Mouse (Mus musculus): ENCODE measurements at regions not wholly inside any gene's neighbourhood (a gene's known extent, or its start where the extent isn't known, plus 50 kb on each side); places are given as distances from the start of the nearest gene placed in this dataset.

- Histone ChIP-seq H3ac (ENCODE audit: control insufficient read depth, insufficient read length, low read depth) (no peak overlapping the region), H3K79me3 (ENCODE audit: low read depth) (no peaks in the 10 kb centered on the region), H3K79me2 (ENCODE audit: control insufficient read depth, insufficient read depth) (no peaks in the 10 kb centered on the region), H3K27me3 (ENCODE audit: control insufficient read depth, insufficient read depth, insufficient read length) (peaks cover 10% of the 10 kb centered on the region), H3K36me3 (ENCODE audit: control insufficient read depth, insufficient read depth) (no peaks in the 10 kb centered on the region), H3K4me3 (ENCODE audit: insufficient read depth, poor library complexity, severe bottlenecking) (no peak overlapping the region)
- no peak for TF ChIP-seq MAX (IDR thresholded peaks at IDR 0.05)
- TF ChIP-seq FOSL1 (IDR thresholded peaks at IDR 0.05; ENCODE audit: insufficient read depth, low read length, poor library complexity, severe bottlenecking), result no peak
- TF ChIP-seq CTCF (IDR thresholded peaks at IDR 0.05; ENCODE audit: control insufficient read depth, insufficient read depth, insufficient read length), result no peak
- TF ChIP-seq MYOG (IDR thresholded peaks at IDR 0.05; ENCODE audit: control insufficient read depth, extremely low read depth, insufficient read length), result no peak
- TF ChIP-seq USF1 (IDR thresholded peaks at IDR 0.05; ENCODE audit: low read depth), result no peak
- no peak for TF ChIP-seq MYOD1 (IDR thresholded peaks at IDR 0.05; ENCODE audit: control insufficient read depth, insufficient read length, low read depth)
- TF ChIP-seq CEBPB (IDR thresholded peaks at IDR 0.05; ENCODE audit: low read depth), result no peak
Observed at GRCm38 (mm10) chr1:73533526-73533925, 517.8 kb upstream of the Tnp1 start.

- Histone ChIP-seq H3K79me3 (ENCODE audit: low read depth) (no peaks in the 10 kb centered on the region), H3K79me2 (ENCODE audit: control insufficient read depth, insufficient read depth) (no peaks in the 10 kb centered on the region), H3K27me3 (ENCODE audit: control insufficient read depth, insufficient read depth, insufficient read length) (peaks cover 6% of the 10 kb centered on the region), H3ac (ENCODE audit: control insufficient read depth, insufficient read length, low read depth) (no peak overlapping the region), H3K4me3 (ENCODE audit: insufficient read depth, poor library complexity, severe bottlenecking) (no peak overlapping the region), H3K36me3 (ENCODE audit: control insufficient read depth, insufficient read depth) (no peaks in the 10 kb centered on the region)
- TF ChIP-seq USF1 (IDR thresholded peaks at IDR 0.05; ENCODE audit: low read depth) (no peak), MYOG (IDR thresholded peaks at IDR 0.05; ENCODE audit: control insufficient read depth, extremely low read depth, insufficient read length) (no peak)
Observed at GRCm38 (mm10) chr1:73532316-73532715, 516.6 kb upstream of the Tnp1 start.

GRCm38 (mm10) chr1:73531831-73532230 is 516.1 kb upstream of the Tnp1 start:
- H3K36me3 ChIP-seq (ENCODE audit: control insufficient read depth, insufficient read depth), result no peaks in the 10 kb centered on the region
- TF ChIP-seq MYOG (IDR thresholded peaks at IDR 0.05; ENCODE audit: control insufficient read depth, extremely low read depth, insufficient read length), result no peak
- no peak for TF ChIP-seq CTCF (IDR thresholded peaks at IDR 0.05; ENCODE audit: control insufficient read depth, insufficient read depth, insufficient read length)
- no peak for TF ChIP-seq FOSL1 (IDR thresholded peaks at IDR 0.05; ENCODE audit: insufficient read depth, low read length, poor library complexity, severe bottlenecking)
- TF ChIP-seq USF1 (IDR thresholded peaks at IDR 0.05; ENCODE audit: low read depth), result no peak
- no peak for TF ChIP-seq CEBPB (IDR thresholded peaks at IDR 0.05; ENCODE audit: low read depth)
- TF ChIP-seq MYOD1 (IDR thresholded peaks at IDR 0.05; ENCODE audit: control insufficient read depth, insufficient read length, low read depth), result no peak
- no peak overlapping the region for H3K4me3 ChIP-seq (ENCODE audit: insufficient read depth, poor library complexity, severe bottlenecking)
- peaks cover 5% of the 10 kb centered on the region for H3K27me3 ChIP-seq (ENCODE audit: control insufficient read depth, insufficient read depth, insufficient read length)
- no peaks in the 10 kb centered on the region for H3K79me3 ChIP-seq (ENCODE audit: low read depth)
- no peaks in the 10 kb centered on the region for H3K79me2 ChIP-seq (ENCODE audit: control insufficient read depth, insufficient read depth)
- no peak overlapping the region for H3ac ChIP-seq (ENCODE audit: control insufficient read depth, insufficient read length, low read depth)

GRCm38 (mm10) chr1:73530326-73530725 is 514.6 kb upstream of the Tnp1 start:
- Histone ChIP-seq H3K27me3 (ENCODE audit: control insufficient read depth, insufficient read depth, insufficient read length) (peaks cover 5% of the 10 kb centered on the region), H3K79me2 (ENCODE audit: control insufficient read depth, insufficient read depth) (no peaks in the 10 kb centered on the region), H3ac (ENCODE audit: control insufficient read depth, insufficient read length, low read depth) (no peak overlapping the region), H3K4me3 (ENCODE audit: insufficient read depth, poor library complexity, severe bottlenecking) (no peak overlapping the region), H3K36me3 (ENCODE audit: control insufficient read depth, insufficient read depth) (no peaks in the 10 kb centered on the region), H3K79me3 (ENCODE audit: low read depth) (no peaks in the 10 kb centered on the region)
- TF ChIP-seq CTCF (IDR thresholded peaks at IDR 0.05; ENCODE audit: control insufficient read depth, insufficient read depth, insufficient read length), result no peak

- Histone ChIP-seq H3K79me3 (ENCODE audit: low read depth) (no peaks in the 10 kb centered on the region), H3K4me3 (ENCODE audit: insufficient read depth, poor library complexity, severe bottlenecking) (no peak overlapping the region), H3K79me2 (ENCODE audit: control insufficient read depth, insufficient read depth) (no peaks in the 10 kb centered on the region), H3K27me3 (ENCODE audit: control insufficient read depth, insufficient read depth, insufficient read length) (peaks cover 2% of the 10 kb centered on the region), H3ac (ENCODE audit: control insufficient read depth, insufficient read length, low read depth) (no peak overlapping the region), H3K36me3 (ENCODE audit: control insufficient read depth, insufficient read depth) (no peaks in the 10 kb centered on the region)
- TF ChIP-seq CTCF (IDR thresholded peaks at IDR 0.05; ENCODE audit: control insufficient read depth, insufficient read depth, insufficient read length) (no peak), MAX (IDR thresholded peaks at IDR 0.05) (no peak), CEBPB (IDR thresholded peaks at IDR 0.05; ENCODE audit: low read depth) (no peak), MYOG (IDR thresholded peaks at IDR 0.05; ENCODE audit: control insufficient read depth, extremely low read depth, insufficient read length) (no peak), USF1 (IDR thresholded peaks at IDR 0.05; ENCODE audit: low read depth) (no peak), FOSL1 (IDR thresholded peaks at IDR 0.05; ENCODE audit: insufficient read depth, low read length, poor library complexity, severe bottlenecking) (no peak), MYOD1 (IDR thresholded peaks at IDR 0.05; ENCODE audit: control insufficient read depth, insufficient read length, low read depth) (no peak)
Observed at GRCm38 (mm10) chr1:73528623-73529022, 512.9 kb upstream of the Tnp1 start.

GRCm38 (mm10) chr1:73516441-73516840 is 500.7 kb upstream of the Tnp1 start:
- Histone ChIP-seq H3K79me3 (ENCODE audit: low read depth) (no peaks in the 10 kb centered on the region), H3K79me2 (ENCODE audit: control insufficient read depth, insufficient read depth) (no peaks in the 10 kb centered on the region), H3K4me3 (ENCODE audit: insufficient read depth, poor library complexity, severe bottlenecking) (no peak overlapping the region), H3K27me3 (ENCODE audit: control insufficient read depth, insufficient read depth, insufficient read length) (no peaks in the 10 kb centered on the region), H3ac (ENCODE audit: control insufficient read depth, insufficient read length, low read depth) (no peak overlapping the region), H3K36me3 (ENCODE audit: control insufficient read depth, insufficient read depth) (no peaks in the 10 kb centered on the region)
- TF ChIP-seq MAX (IDR thresholded peaks at IDR 0.05) (no peak), MYOG (IDR thresholded peaks at IDR 0.05; ENCODE audit: control insufficient read depth, extremely low read depth, insufficient read length) (no peak), CEBPB (IDR thresholded peaks at IDR 0.05; ENCODE audit: low read depth) (no peak), CTCF (IDR thresholded peaks at IDR 0.05; ENCODE audit: control insufficient read depth, insufficient read depth, insufficient read length) (no peak), USF1 (IDR thresholded peaks at IDR 0.05; ENCODE audit: low read depth) (no peak), FOSL1 (IDR thresholded peaks at IDR 0.05; ENCODE audit: insufficient read depth, low read length, poor library complexity, severe bottlenecking) (no peak), MYOD1 (IDR thresholded peaks at IDR 0.05; ENCODE audit: control insufficient read depth, insufficient read length, low read depth) (no peak)

Measured in C2C12 (cell line).